Mouse (Mus musculus) monocyte, adult 5-6 weeks (primary cell): ENCODE measurements around the gene Speer4f2. TPM values are rescaled to one million over a fixed set of nuclear protein-coding genes. Genes with fewer than 3 reads are reported as not detected.

ENCODE experiments used
- total RNA-seq: library from RNA; stranded (forward); fragments of 200-1000, 200-491, 200-594 nt; gene quantifications from 3 replicates; pipeline ENCODE4 v1.2.3, GENCODE M21; 2017

Speer4f2 gene
- total RNA-seq, 1 experiment from 2014 or later, result not detected

Other genes with a start within 250 kb of the Speer4f2 start
- gene Speer4f1, start 102.9 kb downstream of the Speer4f2 start, total RNA-seq, result not detected in 3 replicates
- not detected in 3 replicates for gene Sema3c, start 201.1 kb downstream of the Speer4f2 start, total RNA-seq